Mouse (Mus musculus): ENCODE measurements at regions not wholly inside any gene's neighbourhood (a gene's known extent, or its start where the extent isn't known, plus 50 kb on each side); places are given as distances from the start of the nearest gene placed in this dataset.

- no peak for DNase-seq (ENCODE audit: low read depth, low spot score)
Observed at GRCm38 (mm10) chr3:68758609-68759008, 68.2 kb downstream of the Il12a start.

- no peak for DNase-seq (ENCODE audit: low read depth, low spot score)
Observed at GRCm38 (mm10) chr3:68759375-68759774, 68.9 kb downstream of the Il12a start.

- no peak for DNase-seq (ENCODE audit: low read depth, low spot score)
Observed at GRCm38 (mm10) chr3:68760806-68761205, 70.4 kb downstream of the Il12a start.

GRCm38 (mm10) chr3:68761242-68761625, 70.8 kb downstream of the Il12a start:
- no peak for DNase-seq (ENCODE audit: low read depth, low spot score)

GRCm38 (mm10) chr3:68761626-68762331, 71.3 kb downstream of the Il12a start:
- DNase-seq (ENCODE audit: low read depth, low spot score), result no peak

GRCm38 (mm10) chr3:68762988-68763387, 72.5 kb downstream of the Il12a start:
- no peak for DNase-seq (ENCODE audit: low read depth, low spot score)

GRCm38 (mm10) chr3:68764336-68764735, 73.9 kb downstream of the Il12a start:
- DNase-seq (ENCODE audit: low read depth, low spot score), result peak; percentile 54

GRCm38 (mm10) chr3:68764917-68765598, 74.6 kb downstream of the Il12a start:
- peak; percentile 99 for DNase-seq (ENCODE audit: low read depth, low spot score)

GRCm38 (mm10) chr3:68771579-68771978, 81.1 kb downstream of the Il12a start:
- no peak for DNase-seq (ENCODE audit: low read depth, low spot score)

GRCm38 (mm10) chr3:68777801-68778200, 87.4 kb downstream of the Il12a start:
- no peak for DNase-seq (ENCODE audit: low read depth, low spot score)

GRCm38 (mm10) chr3:68778354-68779040, 88.1 kb downstream of the Il12a start:
- DNase-seq (ENCODE audit: low read depth, low spot score), result no peak

GRCm38 (mm10) chr3:68780843-68781242, 88.5 kb upstream of the 1110032F04Rik start:
- no peak for DNase-seq (ENCODE audit: low read depth, low spot score)

GRCm38 (mm10) chr3:68781466-68781865, 87.9 kb upstream of the 1110032F04Rik start:
- no peak for DNase-seq (ENCODE audit: low read depth, low spot score)

GRCm38 (mm10) chr3:68782363-68782762, 87.0 kb upstream of the 1110032F04Rik start:
- DNase-seq (ENCODE audit: low read depth, low spot score), result no peak

GRCm38 (mm10) chr3:68783666-68784416, 85.5 kb upstream of the 1110032F04Rik start:
- DNase-seq (ENCODE audit: low read depth, low spot score), result no peak

GRCm38 (mm10) chr3:68786771-68787170, 82.6 kb upstream of the 1110032F04Rik start:
- no peak for DNase-seq (ENCODE audit: low read depth, low spot score)

GRCm38 (mm10) chr3:68787385-68788175, 81.8 kb upstream of the 1110032F04Rik start:
- no peak for DNase-seq (ENCODE audit: low read depth, low spot score)

- DNase-seq (ENCODE audit: low read depth, low spot score), result no peak
Observed at GRCm38 (mm10) chr3:68789491-68789890, 79.9 kb upstream of the 1110032F04Rik start.

- DNase-seq (ENCODE audit: low read depth, low spot score), result no peak
Observed at GRCm38 (mm10) chr3:68790466-68790865, 78.9 kb upstream of the 1110032F04Rik start.

GRCm38 (mm10) chr3:68792883-68793282, 76.5 kb upstream of the 1110032F04Rik start:
- peak; percentile 24 for DNase-seq (ENCODE audit: low read depth, low spot score)

- DNase-seq (ENCODE audit: low read depth, low spot score), result no peak
Observed at GRCm38 (mm10) chr3:68793923-68794322, 75.5 kb upstream of the 1110032F04Rik start.
